Mouse (Mus musculus) adrenal gland, postnatal 14 days (tissue): ENCODE measurements around the gene Kcnd3. TPM values are rescaled to one million over a fixed set of nuclear protein-coding genes. Genes with fewer than 3 reads are reported as not detected.

ENCODE experiments used
- DNase-seq: peaks from one replicate; pipeline ENCODE4 v3.0.0; 2021; ENCODE audit warnings: mixed read lengths
- long read RNA-seq, 2 experiments: library from polyadenylated mRNA; stranded (forward); transcript quantifications; one replicate each; pipeline ENCODE4 v2.0.0; 2021
- total RNA-seq: library from RNA; stranded (reverse); gene quantifications from 2 replicates; pipeline ENCODE4 v1.2.3, GENCODE M21; 2021

Gene Kcnd3
- 4.5 and 5.4 TPM in 2 replicates for total RNA-seq
- long read RNA-seq, experiment 1, partial matches to known transcripts, result 0 of 1 reads
- long read RNA-seq, experiment 1, other reads (novel, unspliced or antisense), result 0 of 1 reads
- long read RNA-seq, experiment 2, partial matches to known transcripts, result 0 of 1 reads
- long read RNA-seq, experiment 2, other reads (novel, unspliced or antisense), result 1 of 1 reads

DNA sequence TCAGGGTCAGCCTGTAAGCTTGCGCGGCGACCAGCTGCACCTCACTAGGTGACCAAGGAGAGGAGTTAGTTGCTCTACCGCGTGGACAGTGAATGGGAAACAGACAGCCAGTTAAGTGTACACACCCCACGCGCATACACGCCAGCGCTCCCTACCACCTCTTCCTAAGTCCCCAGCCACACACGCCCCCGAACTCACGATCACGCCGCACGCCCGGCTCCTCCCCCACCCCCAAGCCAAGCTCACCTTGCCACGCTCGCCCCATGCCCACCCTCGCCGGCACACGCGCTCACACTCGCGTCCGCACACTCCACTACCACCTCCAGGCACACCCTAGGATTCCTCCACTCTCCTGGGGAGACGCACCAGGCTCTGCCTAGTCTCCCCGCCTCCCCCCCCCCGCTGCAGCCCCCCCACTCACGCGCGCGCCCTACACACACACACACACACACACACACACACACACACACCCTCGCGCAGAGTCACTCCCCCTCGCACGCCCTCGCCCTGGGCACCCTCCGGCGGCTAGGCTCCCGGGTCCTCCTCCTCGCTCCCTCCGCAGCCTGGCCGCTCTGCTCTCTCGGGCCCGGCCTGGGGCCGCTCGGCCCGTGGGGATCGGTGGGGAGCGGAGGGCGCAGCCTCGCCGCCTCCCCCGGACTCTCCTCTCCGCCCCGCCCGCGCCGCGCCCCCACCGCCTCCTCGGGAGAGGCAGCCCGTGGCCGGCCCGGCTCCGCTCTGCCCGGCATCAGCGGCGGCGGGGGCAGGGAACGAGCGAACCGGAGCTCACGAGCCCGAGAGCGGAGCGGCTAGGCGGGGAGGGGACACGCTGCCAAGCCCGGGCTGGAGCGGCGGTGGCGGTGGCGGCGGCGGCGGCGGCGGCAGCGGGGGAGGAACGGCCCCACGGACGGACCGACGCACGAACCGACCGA, at the start of gene Kcnd3:
Kcnd3 (plus strand) TSS at position 704 of the 929 bp plus-strand sequence.
- DNase-seq, result peak; percentile 69

DNA sequence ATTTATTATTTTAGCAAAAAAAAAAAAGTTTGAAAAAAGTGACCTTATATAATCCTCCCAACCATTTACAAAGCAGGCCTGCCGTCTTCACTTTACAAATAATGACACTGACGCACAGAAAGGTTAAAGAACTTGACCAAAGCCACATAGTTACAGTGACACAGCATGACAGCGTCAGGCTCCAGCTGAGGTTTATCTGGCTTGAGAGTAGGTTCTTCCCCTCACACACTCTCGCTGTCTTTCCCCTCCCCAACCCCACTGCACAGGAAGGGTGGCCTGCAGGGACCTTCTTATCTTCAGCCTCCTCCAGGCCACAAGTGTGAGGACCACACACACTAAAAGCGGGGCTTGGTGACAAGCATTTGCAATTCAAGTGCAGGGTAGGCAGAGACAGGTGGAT, 49.5 kb upstream of the Kcnd3 start:
- DNase-seq, result no peak

GRCm38 (mm10) chr3:105403410-105404076, 48.6 kb upstream of the Kcnd3 start:
- DNase-seq, result no peak

DNA sequence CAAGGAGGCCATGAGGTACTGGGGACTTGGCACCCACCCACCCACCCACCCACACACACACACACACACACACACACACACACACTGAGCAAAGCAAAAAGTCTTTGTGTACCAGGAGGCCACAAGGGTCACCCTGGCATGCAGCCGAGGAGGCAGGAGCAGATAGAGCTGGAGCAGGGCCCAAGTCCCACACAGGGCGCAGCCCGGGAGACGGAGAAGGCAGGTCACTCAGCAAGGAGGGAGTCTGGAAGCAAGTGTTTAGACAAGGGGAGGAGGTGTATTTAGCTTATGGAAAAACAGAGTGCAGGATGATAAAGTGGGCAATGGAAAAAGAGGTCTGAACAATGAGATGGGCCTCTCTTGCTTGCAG, 48.1 kb upstream of the Kcnd3 start:
- peak; percentile 47 for DNase-seq

DNA sequence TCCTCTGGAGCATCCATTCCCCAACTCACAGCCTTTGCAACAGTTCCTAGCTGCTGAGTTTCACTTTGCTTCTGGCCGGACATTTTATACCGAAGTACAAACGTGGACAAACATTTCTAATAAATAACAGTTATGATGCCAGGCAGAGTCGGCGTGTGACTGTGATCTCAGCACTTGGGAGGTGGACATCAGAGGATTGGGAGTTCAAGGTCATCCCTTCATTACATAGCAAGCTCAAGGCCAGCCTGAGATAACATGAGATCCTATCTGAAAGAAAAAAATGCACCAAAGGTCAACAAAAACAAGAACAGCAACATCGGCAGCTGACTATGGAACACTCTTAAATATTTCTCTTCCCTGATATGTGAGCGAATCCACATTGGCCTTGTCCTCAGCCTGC, 46.6 kb upstream of the Kcnd3 start:
- peak; percentile 32 for DNase-seq

DNA sequence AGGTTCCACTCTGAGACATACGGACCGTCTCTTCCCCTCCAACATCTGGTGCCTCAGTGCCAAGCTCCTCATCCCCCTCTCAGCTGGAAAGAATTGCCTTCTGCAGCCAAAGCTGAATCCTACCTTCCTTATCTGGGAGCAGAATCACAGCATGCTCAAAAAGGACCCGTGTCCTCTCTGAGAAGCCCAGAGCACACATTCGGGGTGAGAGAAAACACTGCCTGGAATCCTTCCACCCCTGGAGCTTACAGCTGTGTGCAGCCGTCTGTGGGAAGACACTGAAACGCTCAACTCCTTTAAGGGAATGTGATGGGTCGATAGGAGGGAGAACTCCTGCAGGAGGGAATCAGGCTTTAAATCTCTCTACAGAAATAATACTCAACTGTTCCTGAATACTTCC, 46.1 kb upstream of the Kcnd3 start:
- no peak for DNase-seq

DNA sequence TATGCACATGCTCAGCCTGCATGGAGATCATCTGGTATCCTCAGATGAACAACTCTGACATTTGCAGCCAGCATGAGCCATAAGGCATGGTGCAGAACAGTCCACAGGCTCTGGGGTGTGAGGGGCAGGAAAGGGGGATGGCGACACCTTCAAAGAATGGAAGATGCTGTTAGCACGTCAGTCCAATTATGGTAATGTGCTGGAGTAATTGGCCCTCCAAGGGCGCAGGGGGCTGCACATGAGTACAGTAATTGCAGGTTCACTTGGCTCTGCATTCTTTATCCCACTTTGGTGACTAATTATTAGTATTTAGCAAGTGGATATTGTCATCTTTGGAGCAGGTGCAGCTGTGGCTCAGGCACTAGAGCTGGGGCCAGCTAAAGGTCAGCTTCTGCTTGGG, 43.9 kb upstream of the Kcnd3 start:
- DNase-seq, result no peak

DNA sequence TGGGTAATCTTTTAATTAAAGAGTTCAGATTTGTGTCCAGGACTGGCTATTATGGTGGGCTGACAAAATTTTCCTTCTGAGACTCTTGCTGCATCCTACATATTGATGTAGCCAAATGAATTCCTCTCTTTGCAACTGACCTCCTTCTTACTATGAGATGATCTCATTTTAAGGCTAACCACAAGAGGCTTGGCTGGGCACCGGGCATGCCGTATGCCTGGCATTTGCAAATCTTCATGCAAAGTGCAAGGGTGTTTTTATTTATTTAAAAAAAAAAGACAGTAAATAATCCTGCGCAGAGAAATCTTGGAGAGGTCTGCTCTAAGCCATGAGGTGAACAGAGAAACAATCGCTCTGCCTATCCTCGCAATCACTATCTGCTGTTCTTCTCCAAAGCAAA, 41.3 kb upstream of the Kcnd3 start:
- DNase-seq, result no peak

GRCm38 (mm10) chr3:105411776-105412175, 40.4 kb upstream of the Kcnd3 start:
- no peak for DNase-seq

- DNase-seq, result peak; percentile 50
Measured at GRCm38 (mm10) chr3:105412229-105412628, 39.9 kb upstream of the Kcnd3 start.

GRCm38 (mm10) chr3:105412681-105413080, 39.4 kb upstream of the Kcnd3 start:
- DNase-seq, result no peak

DNA sequence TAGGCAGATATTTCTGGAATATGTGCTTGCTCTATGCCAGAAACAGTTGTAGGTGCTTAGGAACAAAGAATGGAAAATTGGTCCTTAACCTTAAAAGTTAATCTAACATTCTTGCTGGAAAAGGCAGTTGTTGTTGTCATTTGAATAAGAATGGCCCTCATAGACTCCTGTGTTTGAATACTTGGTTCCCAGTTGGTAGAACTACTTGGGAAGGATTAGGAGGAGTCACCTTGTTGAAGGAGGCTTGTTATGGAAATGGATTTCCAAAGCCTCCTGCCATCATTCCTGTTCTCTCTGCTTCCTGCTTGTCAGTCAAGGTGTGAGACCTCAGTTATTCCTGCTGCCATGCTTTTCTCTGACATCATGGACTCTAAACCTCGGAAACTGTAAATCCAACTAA, 33.7 kb upstream of the Kcnd3 start:
- DNase-seq, result no peak

DNA sequence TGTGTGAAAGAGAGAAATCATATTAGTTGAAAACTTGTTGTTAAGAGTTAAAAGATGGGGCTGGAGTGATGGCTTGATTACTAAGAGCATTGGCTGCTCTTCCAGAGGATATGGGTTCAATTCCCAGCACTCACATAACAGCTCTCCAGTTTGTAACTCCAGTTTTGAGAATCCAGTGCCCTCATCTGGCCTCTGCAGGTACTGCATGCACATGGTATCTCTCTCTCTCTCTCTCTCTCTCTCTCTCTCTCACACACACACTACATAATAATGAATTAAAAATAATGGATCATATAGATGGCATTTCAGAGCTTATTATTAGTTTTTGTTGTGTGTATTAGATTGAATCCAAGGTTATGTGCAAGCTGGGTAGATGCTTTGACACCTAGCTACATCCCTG, 29.7 kb upstream of the Kcnd3 start:
- no peak for DNase-seq

- DNase-seq, result peak; percentile 62
Measured at GRCm38 (mm10) chr3:105423427-105423826, 28.7 kb upstream of the Kcnd3 start.

DNA sequence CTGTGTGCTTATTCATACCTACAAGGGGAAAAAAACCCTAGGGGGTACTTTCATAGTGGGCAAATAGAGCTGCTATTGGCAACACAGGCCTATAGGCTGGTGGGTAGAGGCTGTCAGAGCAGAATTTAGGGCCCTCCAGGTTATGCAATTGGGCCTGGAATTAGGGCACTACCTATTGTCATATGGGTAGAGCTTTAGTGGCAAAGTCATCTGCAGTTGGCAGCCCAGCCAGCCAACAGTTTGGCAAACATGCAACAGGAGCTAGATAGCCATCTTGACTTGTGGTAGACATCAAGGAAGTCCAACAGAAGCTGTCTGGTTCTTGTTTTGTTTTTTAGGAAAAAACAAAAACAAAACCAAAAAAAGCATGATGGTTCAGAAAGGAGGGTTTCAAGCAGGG, 23.5 kb upstream of the Kcnd3 start:
- DNase-seq, result no peak

DNA sequence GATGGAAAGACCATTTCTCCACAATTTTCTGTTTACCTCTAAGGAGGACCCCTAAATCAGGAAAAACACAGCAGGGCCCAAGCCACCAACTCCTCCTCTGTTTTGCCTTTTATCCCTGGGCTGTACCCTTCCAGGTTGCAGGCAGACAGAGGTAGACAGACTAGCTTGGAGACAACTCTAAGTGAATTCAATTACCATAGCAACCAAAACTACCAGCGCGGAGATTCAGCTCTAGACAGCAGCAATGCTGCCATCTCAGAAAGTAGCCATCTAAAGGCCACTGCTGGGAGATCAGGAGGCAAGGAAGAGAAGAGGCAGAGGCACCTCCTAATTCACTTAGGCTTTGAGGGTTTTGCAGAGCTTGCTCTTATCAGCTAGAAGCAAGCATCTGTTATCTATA, 15.7 kb upstream of the Kcnd3 start:
- DNase-seq, result no peak

DNA sequence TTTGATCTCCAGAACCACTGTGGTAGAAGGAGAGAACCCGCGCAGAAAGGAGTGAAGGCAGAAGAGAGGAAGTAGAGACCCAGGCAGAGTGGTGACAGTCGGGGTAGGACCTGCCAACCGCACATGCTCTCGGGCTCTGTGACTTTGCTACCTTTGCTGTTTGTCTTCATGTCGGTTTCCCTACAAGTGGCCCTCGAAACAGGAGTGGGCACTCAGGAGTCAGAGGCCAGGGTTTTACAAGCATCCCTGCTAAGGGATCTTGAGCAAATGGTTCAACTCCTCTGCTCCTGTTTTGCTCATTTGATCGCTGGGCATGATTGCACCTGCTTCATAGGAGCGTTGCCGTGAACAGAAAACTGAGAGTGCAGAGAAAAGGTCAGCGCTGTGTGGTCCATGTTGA, 15.2 kb upstream of the Kcnd3 start:
- DNase-seq, result no peak

DNA sequence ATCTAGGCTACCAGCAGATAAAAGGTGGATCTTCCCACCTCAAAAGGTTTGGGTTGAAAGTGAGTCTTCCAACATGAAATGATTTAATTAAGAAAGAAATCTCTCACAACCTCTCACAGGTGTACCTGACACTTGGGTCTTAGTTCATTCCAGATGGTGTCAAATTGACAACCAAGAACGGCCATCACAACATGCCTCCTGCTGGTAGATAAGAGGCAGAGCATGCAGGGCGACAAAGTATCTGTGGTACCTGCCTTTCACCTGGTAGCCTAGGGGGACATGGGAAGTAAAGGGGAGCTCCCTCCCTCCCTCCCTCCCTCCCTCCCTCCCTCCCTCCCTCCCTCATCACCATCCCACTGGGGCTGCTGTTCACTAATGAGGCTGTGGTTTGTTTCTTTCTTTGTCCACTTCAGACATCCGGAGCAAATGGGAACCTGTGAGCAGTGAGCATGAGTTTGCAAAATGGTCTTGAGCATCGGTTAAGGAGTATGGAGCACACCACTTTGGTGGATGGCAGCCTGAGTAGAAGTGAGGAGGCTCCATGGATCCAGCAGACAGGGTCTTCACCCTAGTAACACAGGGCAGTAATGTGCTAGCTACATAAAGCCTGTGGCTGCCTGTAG, 11.1 kb upstream of the Kcnd3 start:
- no peak for DNase-seq

- DNase-seq, result peak; percentile 33
Measured at GRCm38 (mm10) chr3:105450641-105451470, 1.3 kb upstream of the Kcnd3 start.

- peak; percentile 50 for DNase-seq
Measured at GRCm38 (mm10) chr3:105452556-105453213, 555 bp downstream of the Kcnd3 start.

- no peak for DNase-seq
Measured at GRCm38 (mm10) chr3:105453214-105453950, 1.3 kb downstream of the Kcnd3 start.
